Mouse (Mus musculus) left cerebral cortex, postnatal 36 days (tissue): ENCODE measurements around the gene Fam78b. TPM values are rescaled to one million over a fixed set of nuclear protein-coding genes. Genes with fewer than 3 reads are reported as not detected.

Experiments
- DNase-seq, 2 experiments: peaks; one replicate each; pipeline ENCODE4 v3.0.0; 2021 to 2022; ENCODE audit warnings: low spot score in 2 of 2, mixed read lengths in 1 of 2
- intact Hi-C: fragments of 180-260 bp; cut with DNase I; formaldehyde crosslinking; loops from one replicate; pipeline ENCODE4 v1.15.1; 2025
- total RNA-seq, 2 experiments: library from RNA; stranded (reverse); gene quantifications; 2 replicates each; pipeline ENCODE4 v1.2.3; 2021

The Fam78b gene
- 10 to 100 TPM; 31.6 to 33.5 TPM for total RNA-seq

GRCm38 (mm10) chr1:167001174-167001843 lies at the start of gene Fam78b:
Gene Fam78b (plus strand): TSS chr1:167001417.
- DNase-seq, result peak; percentile 55 to 57
- intact Hi-C loops, result loop anchor here (5.0 to 10.0 kb wide), 4 partner anchors 66 to 336 kb away; no protein-coding TSS in a partner anchor

GRCm38 (mm10) chr1:166964508-166964907 lies 36.7 kb upstream of the Fam78b start:
- no peak for DNase-seq
- intact Hi-C loops, result no loop called here

- DNase-seq, result no peak
- intact Hi-C loops, result no loop called here
These were observed 32.9 kb upstream of the Fam78b start for GRCm38 (mm10) chr1:166968271-166968670.

- no peak for DNase-seq
- intact Hi-C loops, result no loop called here
These were observed 27.5 kb upstream of the Fam78b start for GRCm38 (mm10) chr1:166973731-166974130.

- no peak for DNase-seq
- intact Hi-C loops, result no loop called here
These were observed 22.6 kb upstream of the Fam78b start for GRCm38 (mm10) chr1:166978611-166979010.

GRCm38 (mm10) chr1:166994266-166994665 lies 7.0 kb upstream of the Fam78b start:
- intact Hi-C loops, result no loop called here
- no peak for DNase-seq

GRCm38 (mm10) chr1:166996250-166996649 lies 5.0 kb upstream of the Fam78b start:
- DNase-seq, result no peak
- intact Hi-C loops, result no loop called here

- no peak for DNase-seq
- intact Hi-C loops, result no loop called here
These were observed 4.4 kb upstream of the Fam78b start for GRCm38 (mm10) chr1:166996811-166997210.

GRCm38 (mm10) chr1:167000529-167001173 lies 566 bp upstream of the Fam78b start:
- peak; percentile 80 to 81 for DNase-seq
- intact Hi-C loops, result loop anchor here (5.0 to 10.0 kb wide), 4 partner anchors 67 to 337 kb away; no protein-coding TSS in a partner anchor

GRCm38 (mm10) chr1:167001844-167002485 lies 748 bp downstream of the Fam78b start:
- intact Hi-C loops, result loop anchor here (5.0 to 10.0 kb wide), 4 partner anchors 65 to 335 kb away; no protein-coding TSS in a partner anchor
- DNase-seq, result peak; percentile 34 to 49

- intact Hi-C loops, result loop anchor here (5.0 to 10.0 kb wide), 4 partner anchors 65 to 335 kb away; no protein-coding TSS in a partner anchor
- peak; percentile 36 to 41 for DNase-seq
These were observed 1.3 kb downstream of the Fam78b start for GRCm38 (mm10) chr1:167002486-167002850.

- intact Hi-C loops, result loop anchor here (5.0 to 10.0 kb wide), 4 partner anchors 63 to 333 kb away; no protein-coding TSS in a partner anchor
- no peak for DNase-seq
These were observed 3.4 kb downstream of the Fam78b start for GRCm38 (mm10) chr1:167004621-167005020.

- DNase-seq, result no peak
- intact Hi-C loops, result loop anchor here (10.0 kb wide), 1 partner anchor 177 kb away; no protein-coding TSS in a partner anchor
These were observed 6.1 kb downstream of the Fam78b start for GRCm38 (mm10) chr1:167007341-167007740.

- DNase-seq, result no peak
- intact Hi-C loops, result no loop called here
These were observed 9.0 kb downstream of the Fam78b start for GRCm38 (mm10) chr1:167010190-167010589.

GRCm38 (mm10) chr1:167011301-167011700 lies 10.1 kb downstream of the Fam78b start:
- intact Hi-C loops, result no loop called here
- DNase-seq, result no peak

GRCm38 (mm10) chr1:167012616-167013015 lies 11.4 kb downstream of the Fam78b start:
- DNase-seq, result no peak
- intact Hi-C loops, result no loop called here

GRCm38 (mm10) chr1:167013234-167013864 lies 12.1 kb downstream of the Fam78b start:
- DNase-seq, result no peak
- intact Hi-C loops, result no loop called here

- DNase-seq, result no peak
- intact Hi-C loops, result no loop called here
These were observed 15.1 kb downstream of the Fam78b start for GRCm38 (mm10) chr1:167016269-167016668.

GRCm38 (mm10) chr1:167022001-167022424 lies 20.8 kb downstream of the Fam78b start:
- intact Hi-C loops, result no loop called here
- DNase-seq, result no peak
